Mouse (Mus musculus): ENCODE measurements around the gene Sox10. TPM values are rescaled to one million over a fixed set of nuclear protein-coding genes. Genes with fewer than 3 reads are reported as not detected.
A peak's percentile ranks its signal among the peaks of the same experiment; 100 is the strongest.

Sox10 gene
- total and polyA plus RNA-seq, 2 experiments, result not detected

DNA sequence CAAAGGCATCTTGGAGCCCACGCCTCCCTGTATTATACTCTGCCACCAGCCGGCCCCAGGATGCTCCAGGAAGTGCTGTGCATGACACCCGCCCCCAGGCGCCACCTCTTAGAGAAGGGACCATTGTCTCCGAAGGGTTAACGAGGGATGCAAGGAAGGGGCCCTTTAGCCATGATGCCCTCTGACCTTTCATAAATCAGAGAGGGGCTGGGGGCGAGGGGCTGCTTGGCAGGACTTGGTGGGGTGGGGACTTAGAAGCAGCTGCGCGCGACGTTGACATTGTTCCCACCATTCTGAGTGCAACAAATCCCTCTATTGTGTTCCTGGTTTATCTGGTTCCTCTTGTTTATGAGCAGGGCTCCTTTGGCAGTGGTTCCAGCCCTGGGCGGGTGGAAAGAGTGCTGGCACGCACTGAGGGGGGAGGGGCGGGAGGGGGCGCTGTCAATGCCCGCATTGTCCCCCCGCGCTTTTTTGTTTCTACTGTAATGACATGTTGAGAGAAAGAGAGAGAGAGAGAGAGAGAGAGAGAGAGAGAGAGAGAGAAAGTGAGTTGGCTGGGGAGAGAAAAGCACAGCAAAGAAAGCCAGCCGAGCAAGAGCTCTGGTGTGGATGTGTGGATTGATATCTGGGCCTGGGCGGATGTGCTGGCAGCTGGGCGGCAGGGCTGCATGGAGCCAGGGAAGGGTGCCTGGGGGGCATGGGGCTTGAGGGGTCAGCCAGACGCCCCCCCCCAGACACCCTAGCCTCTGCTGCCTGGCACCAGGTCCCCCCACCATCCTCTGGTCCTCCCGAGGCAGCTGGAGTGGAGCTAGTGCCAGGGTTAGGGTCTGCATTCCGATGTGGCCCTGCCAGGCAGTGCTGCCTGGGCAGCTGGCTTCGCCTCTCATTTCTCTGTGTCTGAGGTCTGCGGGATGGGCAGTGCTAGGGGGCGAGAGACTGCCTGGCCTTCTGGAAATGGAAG lies 28.1 kb upstream of the Sox10 start:
- no peak for DNase-seq (ENCODE audit: extremely low read depth, low read depth, low spot score)
- no peaks in the 10 kb centered on the region for H3K79me2 ChIP-seq (ENCODE audit: control insufficient read depth, insufficient read depth, low read length)
- H3K9ac ChIP-seq (ENCODE audit: low read depth, low read length), result no peak overlapping the region
- TF ChIP-seq POLR2A (IDR thresholded peaks at IDR 0.05; ENCODE audit: extremely low read depth, insufficient read depth, low read length) (no peak), CTCF (IDR thresholded peaks at IDR 0.05; ENCODE audit: low read depth, low read length) (no peak)
- H3K27ac ChIP-seq (replicated peaks; ENCODE audit: insufficient read depth, low read depth, low read length), result no peak overlapping the region
- no peaks in the 10 kb centered on the region for H3K27me3 ChIP-seq (ENCODE audit: control insufficient read depth, insufficient read depth, low read length)
- 71% methylated on average over 27 of the region's 27 CpGs for WGBS
- no peak overlapping the region for H3K4me3 ChIP-seq (ENCODE audit: insufficient read depth, low read depth, low read length)
- no peaks in the 10 kb centered on the region for H3K4me1 ChIP-seq (ENCODE audit: control insufficient read depth, insufficient read depth, low read length)
- H3K36me3 ChIP-seq (ENCODE audit: control insufficient read depth, insufficient read depth, low read length), result no peaks in the 10 kb centered on the region

DNA sequence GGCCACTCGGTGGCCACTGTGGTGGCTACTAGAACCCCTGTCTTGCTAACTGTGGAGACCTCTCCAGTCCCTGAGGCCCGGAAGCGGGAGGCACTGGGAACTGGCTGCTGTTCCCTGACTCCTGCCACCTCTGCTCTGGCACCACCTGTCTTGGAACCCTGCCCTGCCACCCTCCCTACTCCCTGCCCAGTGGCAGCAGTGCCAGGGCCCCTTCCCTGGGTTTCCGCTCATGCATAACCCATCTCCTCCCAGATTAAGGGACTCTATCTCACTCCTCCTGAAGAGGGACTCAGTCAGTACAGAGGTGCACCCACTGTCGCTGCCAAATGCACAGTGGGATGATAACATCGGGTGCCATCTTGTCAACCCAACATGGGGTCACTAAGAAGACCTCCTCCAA lies 27.4 kb upstream of the Sox10 start:
- no peaks in the 10 kb centered on the region for H3K27me3 ChIP-seq (ENCODE audit: control insufficient read depth, insufficient read depth, low read length)
- no peak overlapping the region for H3K4me3 ChIP-seq (ENCODE audit: insufficient read depth, low read depth, low read length)
- WGBS, result 90% methylated on average over 6 of the region's 6 CpGs
- no peaks in the 10 kb centered on the region for H3K4me1 ChIP-seq (ENCODE audit: control insufficient read depth, insufficient read depth, low read length)
- H3K9ac ChIP-seq (ENCODE audit: low read depth, low read length), result no peak overlapping the region
- TF ChIP-seq POLR2A (IDR thresholded peaks at IDR 0.05; ENCODE audit: extremely low read depth, insufficient read depth, low read length) (no peak), CTCF (IDR thresholded peaks at IDR 0.05; ENCODE audit: low read depth, low read length) (no peak)
- no peaks in the 10 kb centered on the region for H3K36me3 ChIP-seq (ENCODE audit: control insufficient read depth, insufficient read depth, low read length)
- no peaks in the 10 kb centered on the region for H3K79me2 ChIP-seq (ENCODE audit: control insufficient read depth, insufficient read depth, low read length)
- no peak overlapping the region for H3K27ac ChIP-seq (replicated peaks; ENCODE audit: insufficient read depth, low read depth, low read length)
- no peak for DNase-seq (ENCODE audit: extremely low read depth, low read depth, low spot score)

DNA sequence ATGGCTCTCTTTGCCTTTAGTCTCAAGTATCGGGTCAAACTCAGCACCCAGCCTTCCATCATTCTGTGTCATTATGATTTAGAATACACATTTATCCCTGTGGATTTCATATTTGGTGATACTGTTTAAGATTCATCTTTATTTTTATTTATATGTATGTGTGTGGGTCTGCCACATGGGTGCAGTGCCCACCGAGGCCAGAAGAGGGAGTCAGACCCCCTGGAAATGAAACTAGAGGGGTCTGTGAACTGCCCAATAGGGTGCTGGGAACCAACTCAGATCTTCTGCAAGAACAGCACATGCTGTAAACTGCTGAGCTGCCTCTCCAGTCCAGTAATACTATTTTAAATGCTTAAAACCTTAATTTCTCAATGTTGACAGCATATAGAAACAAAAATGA lies 26.4 kb upstream of the Sox10 start:
- DNase-seq (ENCODE audit: extremely low read depth, low read depth, low spot score), result no peak
- H3K4me1 ChIP-seq (ENCODE audit: control insufficient read depth, insufficient read depth, low read length), result peaks cover 3% of the 10 kb centered on the region; the same call in 1 of the 2 replicates
- H3K36me3 ChIP-seq (ENCODE audit: control insufficient read depth, insufficient read depth, low read length), result no peaks in the 10 kb centered on the region
- WGBS, result 100% methylated on average over 2 of the region's 2 CpGs
- no peak for TF ChIP-seq CTCF (IDR thresholded peaks at IDR 0.05; ENCODE audit: low read depth, low read length)
- no peak for TF ChIP-seq POLR2A (IDR thresholded peaks at IDR 0.05; ENCODE audit: extremely low read depth, insufficient read depth, low read length)
- no peak overlapping the region for H3K9ac ChIP-seq (ENCODE audit: low read depth, low read length)
- no peak overlapping the region for H3K4me3 ChIP-seq (ENCODE audit: insufficient read depth, low read depth, low read length)
- no peaks in the 10 kb centered on the region for H3K27me3 ChIP-seq (ENCODE audit: control insufficient read depth, insufficient read depth, low read length)
- H3K79me2 ChIP-seq (ENCODE audit: control insufficient read depth, insufficient read depth, low read length), result no peaks in the 10 kb centered on the region
- H3K27ac ChIP-seq (replicated peaks; ENCODE audit: insufficient read depth, low read depth, low read length), result no peak overlapping the region

DNA sequence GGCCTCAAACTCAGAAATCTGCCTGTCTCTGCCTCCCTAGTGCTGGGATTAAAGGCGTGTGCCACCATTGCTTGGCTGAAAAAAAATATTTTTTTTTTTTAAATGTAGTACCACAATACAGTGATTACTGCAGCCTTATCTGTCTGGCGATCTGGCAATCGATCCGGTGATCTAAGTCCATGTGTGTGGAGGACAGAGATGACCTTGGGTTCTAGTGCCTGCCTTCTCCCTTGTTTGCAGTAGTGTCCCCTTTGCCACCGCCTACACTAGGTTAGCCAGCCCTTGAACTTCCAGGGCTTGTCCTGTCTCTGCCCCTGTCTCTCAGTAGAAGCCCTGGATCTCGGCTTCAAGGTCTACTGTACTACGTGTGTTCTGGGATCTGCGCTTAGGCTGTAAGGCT lies 22.8 kb upstream of the Sox10 start:
- Histone ChIP-seq H3K4me1 (ENCODE audit: control insufficient read depth, insufficient read depth, low read length) (peaks cover 3% of the 10 kb centered on the region; the same call in 1 of the 2 replicates), H3K9ac (ENCODE audit: low read depth, low read length) (no peak overlapping the region), H3K27ac (replicated peaks; ENCODE audit: insufficient read depth, low read depth, low read length) (0 out of 2 replicates have a peak overlapping the region, but pooled peaks have one; percentile 16), H3K36me3 (ENCODE audit: control insufficient read depth, insufficient read depth, low read length) (no peaks in the 10 kb centered on the region), H3K27me3 (ENCODE audit: control insufficient read depth, insufficient read depth, low read length) (no peaks in the 10 kb centered on the region), H3K79me2 (ENCODE audit: control insufficient read depth, insufficient read depth, low read length) (no peaks in the 10 kb centered on the region), H3K4me3 (ENCODE audit: insufficient read depth, low read depth, low read length) (no peak overlapping the region)
- WGBS, result 28% methylated on average over 8 of the region's 8 CpGs
- peak; percentile 95 for DNase-seq (ENCODE audit: extremely low read depth, low read depth, low spot score)
- TF ChIP-seq CTCF (IDR thresholded peaks at IDR 0.05; ENCODE audit: low read depth, low read length) (no peak), POLR2A (IDR thresholded peaks at IDR 0.05; ENCODE audit: extremely low read depth, insufficient read depth, low read length) (no peak)

DNA sequence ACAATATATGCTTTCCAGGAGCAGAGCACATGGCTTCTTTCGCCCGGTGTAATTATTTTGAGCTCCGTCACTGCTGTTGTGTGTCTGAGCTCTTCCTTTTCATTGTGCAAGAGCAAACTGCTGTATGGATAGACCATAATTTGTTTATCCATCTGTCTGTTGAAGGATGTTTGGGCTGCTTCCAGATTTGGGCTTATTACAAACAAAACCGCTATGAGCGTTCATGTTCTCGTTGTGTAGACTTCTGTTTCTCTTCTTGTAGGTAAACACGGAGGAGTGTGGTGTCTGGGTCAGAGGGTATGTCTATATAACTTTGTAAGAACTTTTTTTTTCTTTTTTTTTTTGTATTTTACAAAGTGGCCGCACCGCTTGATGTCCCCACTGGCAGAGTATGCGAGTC lies 20.2 kb upstream of the Sox10 start:
- DNase-seq (ENCODE audit: extremely low read depth, low read depth, low spot score), result peak; percentile 45
- no peak overlapping the region for H3K27ac ChIP-seq (replicated peaks; ENCODE audit: insufficient read depth, low read depth, low read length)
- H3K9ac ChIP-seq (ENCODE audit: low read depth, low read length), result no peak overlapping the region

DNA sequence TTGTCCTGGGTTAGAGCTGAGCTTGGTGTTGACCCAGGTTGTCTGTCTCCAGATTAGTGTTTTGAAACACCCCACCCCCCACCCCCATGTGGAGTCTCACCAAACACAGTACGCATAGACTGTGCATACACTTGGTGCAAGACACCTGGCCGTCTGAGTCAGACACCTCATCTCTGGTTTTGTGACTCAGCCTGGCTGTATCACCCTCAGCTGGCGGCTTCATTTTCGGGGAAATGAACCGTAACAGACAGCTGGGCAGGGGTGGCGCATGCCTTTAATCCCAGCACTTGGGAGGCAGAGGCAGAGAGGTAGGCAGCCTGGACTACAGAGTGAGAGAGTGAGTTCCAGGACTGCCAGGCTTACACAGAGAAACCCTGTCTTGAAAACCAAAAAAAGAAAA lies 11.9 kb upstream of the Sox10 start:
- no peaks in the 10 kb centered on the region for H3K36me3 ChIP-seq (ENCODE audit: control insufficient read depth, insufficient read depth, low read length)
- WGBS, result 70% methylated on average over 6 of the region's 6 CpGs
- H3K9ac ChIP-seq (ENCODE audit: low read depth, low read length), result no peak overlapping the region
- no peak for TF ChIP-seq POLR2A (IDR thresholded peaks at IDR 0.05; ENCODE audit: extremely low read depth, insufficient read depth, low read length)
- no peak for TF ChIP-seq CTCF (IDR thresholded peaks at IDR 0.05; ENCODE audit: low read depth, low read length)
- DNase-seq (ENCODE audit: extremely low read depth, low read depth, low spot score), result no peak
- H3K79me2 ChIP-seq (ENCODE audit: control insufficient read depth, insufficient read depth, low read length), result no peaks in the 10 kb centered on the region
- no peaks in the 10 kb centered on the region for H3K4me1 ChIP-seq (ENCODE audit: control insufficient read depth, insufficient read depth, low read length)
- no peaks in the 10 kb centered on the region for H3K27me3 ChIP-seq (ENCODE audit: control insufficient read depth, insufficient read depth, low read length)
- no peak overlapping the region for H3K27ac ChIP-seq (replicated peaks; ENCODE audit: insufficient read depth, low read depth, low read length)
- no peak overlapping the region for H3K4me3 ChIP-seq (ENCODE audit: insufficient read depth, low read depth, low read length)

More for the DNA sequence above, 20.2 kb upstream of the Sox10 start:
- no peak for TF ChIP-seq CTCF (IDR thresholded peaks at IDR 0.05; ENCODE audit: low read depth, low read length)
- TF ChIP-seq POLR2A (IDR thresholded peaks at IDR 0.05; ENCODE audit: extremely low read depth, insufficient read depth, low read length), result no peak
- Histone ChIP-seq H3K27me3 (ENCODE audit: control insufficient read depth, insufficient read depth, low read length) (no peaks in the 10 kb centered on the region), H3K36me3 (ENCODE audit: control insufficient read depth, insufficient read depth, low read length) (no peaks in the 10 kb centered on the region), H3K4me3 (ENCODE audit: insufficient read depth, low read depth, low read length) (no peak overlapping the region), H3K79me2 (ENCODE audit: control insufficient read depth, insufficient read depth, low read length) (no peaks in the 10 kb centered on the region), H3K4me1 (ENCODE audit: control insufficient read depth, insufficient read depth, low read length) (peaks cover 3% of the 10 kb centered on the region; the same call in 1 of the 2 replicates)
- 21% methylated on average over 10 of the region's 10 CpGs for WGBS

All from liver, adult 2 months (tissue).